ENCODE assay signal across 18 mouse cellular contexts in the genomic region with DNA sequence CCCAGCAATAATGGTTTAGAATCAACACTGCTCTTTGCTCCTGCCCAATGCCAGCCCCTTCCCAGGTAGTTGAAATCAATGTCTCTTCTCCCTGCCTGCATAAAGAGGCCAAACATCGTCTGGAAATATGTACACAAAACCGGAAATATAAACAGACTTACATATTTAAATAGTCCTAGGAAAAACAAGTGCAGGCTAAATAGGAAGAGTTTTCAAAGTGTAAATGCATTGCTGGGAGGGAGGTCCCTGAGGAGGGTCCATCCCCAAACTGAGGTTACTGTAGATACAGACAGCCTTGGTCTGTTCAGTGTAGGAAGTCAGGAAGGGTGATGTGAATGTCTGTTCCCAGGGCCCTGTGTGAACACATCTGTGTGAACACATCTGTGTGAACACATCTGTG.
"Had no signal": no experiment of that assay in that cellular context is flagged by ENCODE, and none has a peak within 500 bp of the region (broad histone marks: within the 10 kb centered on the region; RNA-seq: fewer than 3 reads in every experiment).

No protein-coding gene starts in this region.

- DNase-seq: liver, embryonic 13.5 days; lung, adult 2 months; lung, postnatal 14 days; lung, postnatal 36 days; midbrain, embryonic 14.5 days; right cerebral cortex, postnatal 14 days; thymus, adult 2 months; thymus, postnatal 25 days; thymus, postnatal 4 days had no signal

- ATAC-seq: liver, postnatal 0 days; lung, postnatal 0 days had no signal

- H3K9me3 ChIP-seq: liver, embryonic 13.5 days; liver, embryonic 15.5 days; lung, embryonic 15.5 days; neural tube, embryonic 12.5 days; stomach, embryonic 15.5 days had no signal

- H3K27me3 ChIP-seq: liver, embryonic 13.5 days; liver, embryonic 15.5 days; lung, embryonic 15.5 days; megakaryocyte, embryonic 14.5 days; neural tube, embryonic 12.5 days; stomach, embryonic 15.5 days had no signal

- H3K4me3 ChIP-seq: liver, embryonic 13.5 days; liver, embryonic 15.5 days; lung, embryonic 15.5 days; megakaryocyte, embryonic 14.5 days; neural tube, embryonic 12.5 days; stomach, embryonic 15.5 days had no signal

- H3K9ac ChIP-seq: liver, embryonic 13.5 days; liver, embryonic 15.5 days; liver, postnatal 0 days; lung, embryonic 15.5 days; neural tube, embryonic 12.5 days; stomach, embryonic 15.5 days had no signal

- H3K4me1 ChIP-seq: liver, embryonic 13.5 days; liver, embryonic 15.5 days; lung, embryonic 15.5 days; megakaryocyte, embryonic 14.5 days; neural tube, embryonic 12.5 days; stomach, embryonic 15.5 days had no signal

- H3K27ac ChIP-seq: liver, embryonic 13.5 days; liver, embryonic 15.5 days; lung, embryonic 15.5 days; macrophage; neural tube, embryonic 12.5 days; stomach, embryonic 15.5 days; stomach, postnatal 0 days had no signal

- H3K4me2 ChIP-seq: liver, embryonic 13.5 days; liver, embryonic 15.5 days; lung, embryonic 15.5 days; neural tube, embryonic 12.5 days; stomach, embryonic 15.5 days had no signal
